10 mouse cellular contexts compared by ENCODE assay signal in the genomic region with DNA sequence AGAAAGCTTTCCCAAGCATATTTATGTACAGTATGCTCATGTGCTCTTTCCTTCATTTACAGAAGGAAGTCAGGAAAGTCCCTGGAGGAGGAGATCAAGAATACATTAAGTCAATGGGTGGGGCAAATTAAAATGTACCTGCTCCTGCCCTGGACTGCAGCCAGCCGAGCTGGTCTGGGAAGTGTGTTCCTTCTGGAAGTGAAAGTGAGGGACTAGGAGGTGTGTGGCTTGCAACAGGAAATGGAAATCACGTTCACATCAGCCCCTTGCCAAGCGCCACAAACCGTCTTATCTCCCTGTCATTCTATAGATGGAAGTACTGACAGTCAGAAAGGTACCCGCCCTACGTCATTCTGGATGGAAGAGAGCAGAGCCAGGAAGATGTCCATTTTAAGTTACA. TPM values are rescaled to one million over a fixed set of nuclear protein-coding genes. Genes with fewer than 3 reads are reported as not detected.
DNase-seq lines count a peak whose midpoint lies in the region; ATAC-seq and TF ChIP-seq lines count a peak whose summit lies in the region.
"Had no signal": no experiment of that assay in that cellular context is flagged by ENCODE, and none has a peak within 500 bp of the region (broad histone marks: within the 10 kb centered on the region; RNA-seq: fewer than 3 reads in every experiment).

No protein-coding gene starts in this region.

- H3K4me2 ChIP-seq in limb, embryonic 13.5 days (replicated peaks): 0 out of 2 replicates have a peak overlapping the region, but pooled peaks have one; percentile 12
- peak overlapping the region; percentile 24 for H3K4me2 ChIP-seq in intestine, embryonic 16.5 days (ENCODE audit: low read depth, low read length)
- H3K4me2 ChIP-seq in stomach, embryonic 16.5 days (ENCODE audit: low read depth, low read length): 0 out of 2 replicates have a peak overlapping the region, but pooled peaks have one; percentile 22
- H3K4me2 ChIP-seq: hindbrain, embryonic 13.5 days had no signal

- H3K9me3 ChIP-seq in limb, embryonic 13.5 days: no peaks in the 10 kb centered on the region
- no peaks in the 10 kb centered on the region for H3K9me3 ChIP-seq in limb, embryonic 10.5 days (replicated peaks)
- H3K9me3 ChIP-seq in intestine, embryonic 16.5 days (ENCODE audit: control insufficient read depth, low read length): no peaks in the 10 kb centered on the region
- no peaks in the 10 kb centered on the region for H3K9me3 ChIP-seq in stomach, embryonic 16.5 days (replicated peaks; ENCODE audit: control insufficient read depth, low read length)
- H3K9me3 ChIP-seq: hindbrain, embryonic 13.5 days had no signal

- H3K36me3 ChIP-seq in limb, embryonic 13.5 days: no peaks in the 10 kb centered on the region
- H3K36me3 ChIP-seq in limb, embryonic 10.5 days: no peaks in the 10 kb centered on the region
- no peaks in the 10 kb centered on the region for H3K36me3 ChIP-seq in intestine, embryonic 16.5 days (ENCODE audit: control insufficient read depth, insufficient read depth, low read length)
- no peaks in the 10 kb centered on the region for H3K36me3 ChIP-seq in stomach, embryonic 16.5 days (ENCODE audit: control insufficient read depth, insufficient read depth, low read length)
- H3K36me3 ChIP-seq: hindbrain, embryonic 13.5 days had no signal

- DNase-seq in limb, embryonic 10.5 days (ENCODE audit: low spot score): no peak
- DNase-seq in lung, adult 2 months: peak; percentile 62
- DNase-seq in layer of hippocampus, adult 8-10 months (ENCODE audit: low spot score in 2 of 2): no peak
- no peak for DNase-seq in left cerebral cortex, adult 8-10 months (ENCODE audit: low spot score in 2 of 2)
- no peak for DNase-seq in frontal cortex, adult 2 months (ENCODE audit: extremely low spot score in 1 of 2, low spot score in 1 of 2)

- H3K4me3 ChIP-seq in limb, embryonic 13.5 days: no peak overlapping the region
- H3K4me3 ChIP-seq in limb, embryonic 10.5 days: no peak overlapping the region
- H3K4me3 ChIP-seq in intestine, embryonic 16.5 days (ENCODE audit: low read length): no peak overlapping the region
- peak overlapping the region; percentile 10 for H3K4me3 ChIP-seq in lung, adult 2 months (replicated peaks; ENCODE audit: extremely low read depth, low read depth, low read length)
- no peak overlapping the region for H3K4me3 ChIP-seq in stomach, embryonic 16.5 days (replicated peaks; ENCODE audit: low read length)
- H3K4me3 ChIP-seq: hindbrain, embryonic 13.5 days had no signal

- no peak overlapping the region for H3K9ac ChIP-seq in limb, embryonic 13.5 days
- no peak overlapping the region for H3K9ac ChIP-seq in intestine, embryonic 16.5 days (ENCODE audit: low read depth, low read length)
- no peak overlapping the region for H3K9ac ChIP-seq in stomach, embryonic 16.5 days (ENCODE audit: low read length)
- H3K9ac ChIP-seq: hindbrain, embryonic 13.5 days had no signal

- no peaks in the 10 kb centered on the region for H3K27me3 ChIP-seq in limb, embryonic 13.5 days
- H3K27me3 ChIP-seq in limb, embryonic 10.5 days (ENCODE audit: low read depth, poor library complexity, severe bottlenecking): no peaks in the 10 kb centered on the region
- H3K27me3 ChIP-seq in intestine, embryonic 16.5 days (replicated peaks; ENCODE audit: control insufficient read depth, insufficient read depth, low read length): no peaks in the 10 kb centered on the region
- peaks cover 12% of the 10 kb centered on the region for H3K27me3 ChIP-seq in stomach, embryonic 16.5 days (ENCODE audit: control insufficient read depth, insufficient read depth, low read length)
- H3K27me3 ChIP-seq: hindbrain, embryonic 13.5 days had no signal

- 51% methylated on average over 6 of the region's 6 CpGs for WGBS in limb, embryonic 13.5 days
- WGBS in limb, embryonic 10.5 days: 72% methylated on average over 6 of the region's 6 CpGs
- 45% methylated on average over 6 of the region's 6 CpGs for WGBS in intestine, embryonic 16.5 days
- WGBS in lung, adult 2 months: 20% methylated on average over 6 of the region's 6 CpGs
- 53% methylated on average over 6 of the region's 6 CpGs for WGBS in stomach, embryonic 16.5 days

- peaks cover 42% of the 10 kb centered on the region for H3K4me1 ChIP-seq in limb, embryonic 13.5 days
- H3K4me1 ChIP-seq in limb, embryonic 10.5 days: peaks cover 25% of the 10 kb centered on the region
- peaks cover 26% of the 10 kb centered on the region for H3K4me1 ChIP-seq in intestine, embryonic 16.5 days (ENCODE audit: control insufficient read depth, insufficient read depth, low read length)
- peaks cover 2% of the 10 kb centered on the region; the same call in 1 of the 2 replicates for H3K4me1 ChIP-seq in lung, adult 2 months (ENCODE audit: control insufficient read depth, insufficient read depth, low read length)
- H3K4me1 ChIP-seq in stomach, embryonic 16.5 days (ENCODE audit: control insufficient read depth, insufficient read depth, low read length): peaks cover 22% of the 10 kb centered on the region

- ATAC-seq in limb, embryonic 13.5 days (ENCODE audit: low FRiP score, low read depth): no peak
- ATAC-seq in intestine, embryonic 16.5 days: peak; percentile 49
- no peak; the same call in 1 of the 2 replicates for ATAC-seq in stomach, embryonic 16.5 days (ENCODE audit: insufficient read depth, low FRiP score)

- no peak overlapping the region for H3K27ac ChIP-seq in limb, embryonic 13.5 days
- no peak overlapping the region for H3K27ac ChIP-seq in limb, embryonic 10.5 days
- no peak overlapping the region for H3K27ac ChIP-seq in intestine, embryonic 16.5 days (ENCODE audit: low read length)
- H3K27ac ChIP-seq in stomach, embryonic 16.5 days (ENCODE audit: low read length): no peak overlapping the region
- H3K27ac ChIP-seq: hindbrain, embryonic 13.5 days had no signal

- TF ChIP-seq POLR2A in lung, adult 2 months (IDR thresholded peaks at IDR 0.05; ENCODE audit: borderline replicate concordance, extremely low read depth, low read depth, low read length): no peak

- no peak for TF ChIP-seq CTCF in lung, adult 2 months (IDR thresholded peaks at IDR 0.05; ENCODE audit: insufficient read depth, low read length)

RNA-seq across cellular contexts. Expression of gene Tnfsf15, which starts 0.4 kb away (rescaled TPM):
- 0.08 and 0.15 TPM in 2 replicates for polyA plus RNA-seq in limb, embryonic 13.5 days (2015; fragmentation: Nextera tagmentation; extraction: Ambion mirVana)
- not detected in 2 replicates for polyA plus RNA-seq in limb, embryonic 10.5 days (2016; fragmentation: Nextera tagmentation; extraction: Ambion mirVana)
- 0.16 and 0.18 TPM in 2 replicates for polyA plus RNA-seq in intestine, embryonic 16.5 days (2015; fragmentation: Nextera tagmentation; extraction: Ambion mirVana)
- 0.56 and 0.57 TPM in 2 replicates for polyA plus RNA-seq in lung, adult 2 months (2012; rRNA removed)
- 0.08 and 0.21 TPM in 2 replicates for polyA plus RNA-seq in stomach, embryonic 16.5 days (2015; fragmentation: Nextera tagmentation; extraction: Ambion mirVana)
- total RNA-seq in layer of hippocampus, adult 8-10 months (2022): not detected
- total RNA-seq in left cerebral cortex, adult 8-10 months (2022): under 1 TPM in 1 of 4 experiments, not detected in 3; 0.25 TPM
- polyA plus RNA-seq in frontal cortex, adult 2 months (2012; rRNA removed): 0.02 TPM in 1 of 2 replicates, not detected in the other
- polyA plus RNA-seq: forebrain, embryonic 11.5 days; hindbrain, embryonic 13.5 days had no signal
